Mouse (Mus musculus): ENCODE measurements around the gene Ube2o. TPM values are rescaled to one million over a fixed set of nuclear protein-coding genes. Genes with fewer than 3 reads are reported as not detected.
A peak's percentile ranks its signal among the peaks of the same experiment; 100 is the strongest.

Gene Ube2o
- total and polyA plus RNA-seq, 2 experiments from 2014 or later: 35.7 to 109 TPM

DNA sequence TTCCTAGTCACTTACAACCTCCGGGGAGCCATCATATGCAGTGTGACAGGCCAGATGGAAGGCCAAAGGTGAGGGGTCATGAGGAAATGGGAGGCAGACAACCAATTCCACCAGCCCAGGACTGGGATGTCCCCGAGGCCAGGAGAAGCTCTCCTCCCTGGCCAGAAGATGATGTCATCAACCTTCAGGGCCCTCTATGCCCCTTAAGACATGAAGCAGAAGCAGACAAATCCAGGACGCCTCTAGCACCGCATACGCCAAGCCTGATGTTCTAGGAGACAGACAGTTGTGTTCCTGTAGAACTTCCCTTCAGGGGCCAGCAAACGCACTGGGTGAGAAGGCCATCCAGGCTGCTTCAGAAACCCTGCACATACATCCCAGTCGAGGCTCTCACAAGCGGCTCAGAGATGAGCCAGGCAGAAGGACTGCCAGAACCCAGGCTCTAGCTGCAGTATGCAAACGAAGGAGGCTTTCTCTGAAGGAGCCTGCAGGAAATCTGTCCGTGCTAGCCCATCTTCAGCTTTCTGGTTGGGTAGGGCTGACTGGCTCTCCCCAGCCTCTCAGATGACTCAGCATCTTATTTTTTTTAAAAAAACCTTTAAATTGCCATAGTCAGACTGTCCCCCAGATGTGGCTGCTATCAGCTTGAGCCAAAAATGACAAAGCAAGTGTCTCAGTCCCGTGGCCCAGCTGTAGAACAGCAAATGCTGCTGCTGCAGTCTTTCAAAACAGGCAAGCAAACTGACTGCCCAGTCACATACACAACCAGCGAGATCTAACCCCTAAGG, 8.3 kb downstream of the Ube2o start:
- 58% methylated on average over 12 of the region's 12 CpGs for WGBS
- Histone ChIP-seq H3K27ac (ENCODE audit: low read depth, low read length) (no peak overlapping the region), H3K4me2 (ENCODE audit: low read depth, low read length, poor library complexity, severe bottlenecking) (no peak overlapping the region), H3K27me3 (ENCODE audit: insufficient read depth, low read length) (no peaks in the 10 kb centered on the region), H3K9ac (replicated peaks; ENCODE audit: low read length, poor library complexity, severe bottlenecking) (0 out of 2 replicates have a peak overlapping the region, but pooled peaks have one; percentile 13), H3K9me3 (ENCODE audit: low read length) (no peaks in the 10 kb centered on the region), H3K4me3 (ENCODE audit: low read depth, low read length) (no peak overlapping the region), H3K4me1 (ENCODE audit: insufficient read depth, low read length) (peaks cover 9% of the 10 kb centered on the region; the same call in 1 of the 2 replicates), H3K36me3 (ENCODE audit: insufficient read depth, low read length) (0 out of 2 replicates have a peak, but pooled peaks cover 4% of the 10 kb centered on the region)
- no peak for TF ChIP-seq CTCF (IDR thresholded peaks at IDR 0.05)
- ATAC-seq (ENCODE audit: low FRiP score) (no peak), DNase-seq (ENCODE audit: low spot score) (no peak)

DNA sequence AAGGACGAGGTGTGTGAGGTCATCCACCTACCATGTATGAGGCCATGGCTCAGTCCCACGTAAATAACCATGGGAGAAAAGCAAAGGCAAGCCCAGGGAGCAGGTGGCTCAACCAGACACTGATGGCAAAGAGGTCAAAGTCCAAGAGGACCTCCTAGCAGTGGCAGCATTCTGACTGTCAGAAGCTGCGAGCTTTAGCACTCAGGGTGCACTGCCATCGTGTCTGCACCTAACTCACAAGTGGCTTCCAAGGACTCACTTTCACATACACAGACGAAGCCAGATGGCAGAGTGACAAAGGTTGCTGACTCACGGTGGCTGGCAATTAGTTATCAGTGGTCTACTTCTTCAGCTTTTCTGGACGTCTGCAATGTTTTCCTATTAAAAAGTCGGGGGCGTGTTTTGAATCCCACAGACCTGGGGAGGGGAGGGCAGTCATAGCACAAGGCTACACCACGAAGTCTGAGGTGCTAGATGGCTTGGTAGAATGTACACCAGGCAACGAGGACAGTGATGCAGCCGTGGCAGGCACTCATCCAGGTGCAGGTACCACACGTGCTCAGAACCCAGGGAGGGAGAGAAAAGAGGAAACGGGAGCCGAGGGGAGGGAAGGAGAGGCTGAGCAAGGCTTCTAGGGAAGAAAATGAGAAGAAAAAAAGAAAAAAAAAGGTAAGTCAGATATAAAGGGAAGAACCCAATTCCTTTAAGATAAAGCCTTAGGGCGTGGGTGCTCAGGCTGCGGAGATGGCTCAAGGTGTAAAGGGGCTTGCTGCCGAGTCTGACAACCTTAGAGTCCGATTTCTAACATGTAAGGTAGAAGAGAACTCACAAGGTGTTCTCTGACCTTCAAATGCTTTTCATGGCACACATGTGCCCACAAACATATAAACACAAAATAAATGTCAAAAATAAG, 9.2 kb downstream of the Ube2o start:
- Histone ChIP-seq H3K36me3 (ENCODE audit: insufficient read depth, low read length) (0 out of 2 replicates have a peak, but pooled peaks cover 4% of the 10 kb centered on the region), H3K27me3 (ENCODE audit: insufficient read depth, low read length) (no peaks in the 10 kb centered on the region), H3K4me1 (ENCODE audit: insufficient read depth, low read length) (peaks cover 9% of the 10 kb centered on the region; the same call in 1 of the 2 replicates), H3K9ac (replicated peaks; ENCODE audit: low read length, poor library complexity, severe bottlenecking) (0 out of 2 replicates have a peak overlapping the region, but pooled peaks have one; percentile 13), H3K9me3 (ENCODE audit: low read length) (no peaks in the 10 kb centered on the region), H3K4me3 (ENCODE audit: low read depth, low read length) (no peak overlapping the region), H3K27ac (ENCODE audit: low read depth, low read length) (no peak overlapping the region), H3K4me2 (ENCODE audit: low read depth, low read length, poor library complexity, severe bottlenecking) (no peak overlapping the region)
- 84% methylated on average over 19 of the region's 19 CpGs for WGBS
- ATAC-seq (ENCODE audit: low FRiP score) (no peak), DNase-seq (ENCODE audit: low spot score) (no peak)
- TF ChIP-seq CTCF (IDR thresholded peaks at IDR 0.05): no peak

GRCm38 (mm10) chr11:116570821-116571220, 10.4 kb downstream of the Ube2o start:
- Histone ChIP-seq H3K9me3 (ENCODE audit: low read length) (no peaks in the 10 kb centered on the region), H3K27ac (ENCODE audit: low read depth, low read length) (no peak overlapping the region), H3K27me3 (ENCODE audit: insufficient read depth, low read length) (no peaks in the 10 kb centered on the region), H3K4me3 (ENCODE audit: low read depth, low read length) (no peak overlapping the region), H3K4me1 (ENCODE audit: insufficient read depth, low read length) (peaks cover 9% of the 10 kb centered on the region; the same call in 1 of the 2 replicates), H3K4me2 (ENCODE audit: low read depth, low read length, poor library complexity, severe bottlenecking) (no peak overlapping the region), H3K36me3 (ENCODE audit: insufficient read depth, low read length) (0 out of 2 replicates have a peak, but pooled peaks cover 4% of the 10 kb centered on the region), H3K9ac (replicated peaks; ENCODE audit: low read length, poor library complexity, severe bottlenecking) (no peak overlapping the region)
- DNase-seq (ENCODE audit: low spot score) (no peak), ATAC-seq (ENCODE audit: low FRiP score) (no peak)
- 83% methylated on average over 7 of the region's 7 CpGs for WGBS
- TF ChIP-seq CTCF (IDR thresholded peaks at IDR 0.05): no peak

GRCm38 (mm10) chr11:116567531-116567930, 13.7 kb downstream of the Ube2o start:
- TF ChIP-seq CTCF (IDR thresholded peaks at IDR 0.05): no peak
- 87% methylated on average over 8 of the region's 8 CpGs for WGBS

GRCm38 (mm10) chr11:116565283-116566041, 15.8 kb downstream of the Ube2o start:
- Histone ChIP-seq H3K36me3 (ENCODE audit: insufficient read depth, low read length) (no peaks in the 10 kb centered on the region), H3K9ac (replicated peaks; ENCODE audit: low read length, poor library complexity, severe bottlenecking) (no peak overlapping the region), H3K9me3 (ENCODE audit: low read length) (no peaks in the 10 kb centered on the region), H3K27me3 (ENCODE audit: insufficient read depth, low read length) (no peaks in the 10 kb centered on the region), H3K4me1 (ENCODE audit: insufficient read depth, low read length) (no peaks in the 10 kb centered on the region), H3K27ac (ENCODE audit: low read depth, low read length) (no peak overlapping the region), H3K4me3 (ENCODE audit: low read depth, low read length) (no peak overlapping the region), H3K4me2 (ENCODE audit: low read depth, low read length, poor library complexity, severe bottlenecking) (no peak overlapping the region)
- no peak for TF ChIP-seq CTCF (IDR thresholded peaks at IDR 0.05)
- DNase-seq (ENCODE audit: low spot score) (no peak), ATAC-seq (ENCODE audit: low FRiP score) (no peak)
- WGBS: 80% methylated on average over 7 of the region's 7 CpGs

More at GRCm38 (mm10) chr11:116567531-116567930, 13.7 kb downstream of the Ube2o start:
- no peak overlapping the region for H3K9ac ChIP-seq (replicated peaks; ENCODE audit: low read length, poor library complexity, severe bottlenecking)
- 0 out of 2 replicates have a peak, but pooled peaks cover 4% of the 10 kb centered on the region for H3K36me3 ChIP-seq (ENCODE audit: insufficient read depth, low read length)
- H3K27me3 ChIP-seq (ENCODE audit: insufficient read depth, low read length): no peaks in the 10 kb centered on the region
- ATAC-seq (ENCODE audit: low FRiP score) (no peak), DNase-seq (ENCODE audit: low spot score) (no peak)
- H3K4me2 ChIP-seq (ENCODE audit: low read depth, low read length, poor library complexity, severe bottlenecking): no peak overlapping the region
- peaks cover under 1% of the 10 kb centered on the region; the same call in 1 of the 2 replicates for H3K4me1 ChIP-seq (ENCODE audit: insufficient read depth, low read length)
- H3K9me3 ChIP-seq (ENCODE audit: low read length): no peaks in the 10 kb centered on the region
- H3K4me3 ChIP-seq (ENCODE audit: low read depth, low read length): no peak overlapping the region
- no peak overlapping the region for H3K27ac ChIP-seq (ENCODE audit: low read depth, low read length)

Data from midbrain, postnatal 0 days (tissue).